Mouse (Mus musculus): ENCODE data around the gene Atp8a2. TPM values are rescaled to one million over a fixed set of nuclear protein-coding genes. Genes with fewer than 3 reads are reported as not detected.

Gene Atp8a2
- polyA plus RNA-seq, 1 experiment, result 15.3 TPM

GRCm38 (mm10) chr14:59799511-59799910 lies 397.5 kb downstream of the Atp8a2 start:
- TF ChIP-seq CTCF (IDR thresholded peaks at IDR 0.05; ENCODE audit: extremely low read depth, insufficient read depth, low read length) (no peak), POLR2A (IDR thresholded peaks at IDR 0.05; ENCODE audit: extremely low read depth, insufficient read depth, low read length) (no peak)
- H3K4me1 ChIP-seq (ENCODE audit: control insufficient read depth, insufficient read depth, low read length), result no peaks in the 10 kb centered on the region
- no peak overlapping the region for H3K27ac ChIP-seq (ENCODE audit: insufficient read depth, low read length)
- no peak overlapping the region for H3K4me3 ChIP-seq (ENCODE audit: insufficient read depth, low read length)

DNA sequence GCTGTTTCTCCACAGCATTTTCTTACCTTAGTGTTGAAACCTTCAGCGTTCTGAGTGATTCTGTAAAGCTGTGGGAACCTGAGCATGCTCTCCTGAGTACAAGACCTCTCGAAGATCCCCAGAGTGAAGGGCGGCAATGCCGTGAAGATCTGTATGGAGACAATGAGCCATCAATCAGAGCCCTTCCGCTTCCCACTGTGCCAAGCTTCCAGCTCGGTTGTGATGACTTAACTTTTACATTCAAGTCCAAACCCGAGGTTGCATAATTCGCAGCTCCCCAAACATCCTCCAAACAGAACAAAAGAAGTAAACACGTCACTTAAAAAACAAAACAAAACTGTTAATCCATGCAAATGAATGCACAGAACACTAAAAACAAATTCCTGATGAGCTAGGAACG lies 403.1 kb downstream of the Atp8a2 start:
- Histone ChIP-seq H3K4me3 (ENCODE audit: insufficient read depth, low read length) (no peak overlapping the region), H3K27ac (ENCODE audit: insufficient read depth, low read length) (no peak overlapping the region), H3K4me1 (ENCODE audit: control insufficient read depth, insufficient read depth, low read length) (no peaks in the 10 kb centered on the region)
- TF ChIP-seq CTCF (IDR thresholded peaks at IDR 0.05; ENCODE audit: extremely low read depth, insufficient read depth, low read length), result no peak
- no peak for TF ChIP-seq POLR2A (IDR thresholded peaks at IDR 0.05; ENCODE audit: extremely low read depth, insufficient read depth, low read length)

GRCm38 (mm10) chr14:59783348-59784341 lies 413.3 kb downstream of the Atp8a2 start:
- Histone ChIP-seq H3K4me3 (ENCODE audit: insufficient read depth, low read length) (no peak overlapping the region), H3K27ac (ENCODE audit: insufficient read depth, low read length) (no peak overlapping the region), H3K4me1 (ENCODE audit: control insufficient read depth, insufficient read depth, low read length) (no peaks in the 10 kb centered on the region)
- TF ChIP-seq POLR2A (IDR thresholded peaks at IDR 0.05; ENCODE audit: extremely low read depth, insufficient read depth, low read length) (no peak), CTCF (IDR thresholded peaks at IDR 0.05; ENCODE audit: extremely low read depth, insufficient read depth, low read length) (no peak)

DNA sequence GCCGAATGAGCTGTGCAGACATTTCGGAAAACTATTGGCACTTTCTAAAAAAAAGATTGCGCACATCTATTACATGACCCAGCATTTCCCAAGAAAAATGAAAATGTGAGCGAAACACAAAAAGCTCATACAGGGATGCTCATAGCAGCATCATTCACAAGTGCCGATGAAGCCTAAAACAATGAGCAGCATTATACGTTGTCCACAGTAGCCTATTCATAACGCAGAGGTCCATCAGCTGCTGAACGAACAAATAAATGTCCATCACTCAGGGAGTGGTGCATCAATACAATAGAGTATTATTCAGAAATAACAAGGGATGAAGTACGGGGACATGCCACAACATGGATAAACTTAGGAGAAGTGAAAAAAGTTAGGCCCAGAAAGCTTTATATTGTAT lies 416.6 kb downstream of the Atp8a2 start:
- no peak for TF ChIP-seq CTCF (IDR thresholded peaks at IDR 0.05; ENCODE audit: extremely low read depth, insufficient read depth, low read length)
- TF ChIP-seq POLR2A (IDR thresholded peaks at IDR 0.05; ENCODE audit: extremely low read depth, insufficient read depth, low read length), result no peak
- Histone ChIP-seq H3K4me3 (ENCODE audit: insufficient read depth, low read length) (no peak overlapping the region), H3K27ac (ENCODE audit: insufficient read depth, low read length) (no peak overlapping the region), H3K4me1 (ENCODE audit: control insufficient read depth, insufficient read depth, low read length) (no peaks in the 10 kb centered on the region)

- TF ChIP-seq POLR2A (IDR thresholded peaks at IDR 0.05; ENCODE audit: extremely low read depth, insufficient read depth, low read length) (no peak), CTCF (IDR thresholded peaks at IDR 0.05; ENCODE audit: extremely low read depth, insufficient read depth, low read length) (no peak)
- Histone ChIP-seq H3K4me1 (ENCODE audit: control insufficient read depth, insufficient read depth, low read length) (no peaks in the 10 kb centered on the region), H3K27ac (ENCODE audit: insufficient read depth, low read length) (no peak overlapping the region), H3K4me3 (ENCODE audit: insufficient read depth, low read length) (no peak overlapping the region)
These were observed 434.8 kb downstream of the Atp8a2 start for GRCm38 (mm10) chr14:59762227-59762626.

DNA sequence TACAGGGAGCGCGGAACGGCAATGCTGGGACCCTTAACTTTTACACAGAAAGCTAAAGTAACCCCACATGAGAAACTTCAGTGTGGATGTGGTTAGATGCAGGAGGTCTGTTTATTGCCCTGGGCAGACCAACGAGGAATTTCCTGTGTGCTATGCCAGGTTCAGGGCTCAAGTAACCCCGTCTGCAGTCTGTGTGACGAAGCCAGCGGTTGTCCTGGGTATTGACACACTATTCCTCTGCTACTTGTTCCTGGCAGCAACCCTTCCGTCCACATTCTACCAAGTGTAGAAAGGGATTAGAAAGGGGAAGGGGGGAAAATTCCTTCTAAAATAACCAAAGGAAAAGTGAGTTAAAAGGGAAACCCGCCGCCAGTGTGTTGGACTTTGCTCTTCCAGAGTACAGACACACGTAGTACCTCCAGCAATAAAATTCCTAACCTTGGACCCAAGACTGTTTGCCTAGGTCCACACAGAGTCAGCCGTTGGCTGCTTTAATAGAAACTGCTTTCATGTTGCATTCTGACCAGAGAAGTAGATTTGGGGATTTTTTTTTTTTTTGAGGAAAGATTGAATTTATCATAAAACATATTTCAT lies 437.0 kb downstream of the Atp8a2 start:
- Histone ChIP-seq H3K4me1 (ENCODE audit: control insufficient read depth, insufficient read depth, low read length) (no peaks in the 10 kb centered on the region), H3K4me3 (ENCODE audit: insufficient read depth, low read length) (no peak overlapping the region), H3K27ac (ENCODE audit: insufficient read depth, low read length) (no peak overlapping the region)
- TF ChIP-seq POLR2A (IDR thresholded peaks at IDR 0.05; ENCODE audit: extremely low read depth, insufficient read depth, low read length) (no peak), CTCF (IDR thresholded peaks at IDR 0.05; ENCODE audit: extremely low read depth, insufficient read depth, low read length) (no peak)

- Histone ChIP-seq H3K4me3 (ENCODE audit: insufficient read depth, low read length) (no peak overlapping the region), H3K4me1 (ENCODE audit: control insufficient read depth, insufficient read depth, low read length) (no peaks in the 10 kb centered on the region), H3K27ac (ENCODE audit: insufficient read depth, low read length) (no peak overlapping the region)
- TF ChIP-seq CTCF (IDR thresholded peaks at IDR 0.05; ENCODE audit: extremely low read depth, insufficient read depth, low read length) (no peak), POLR2A (IDR thresholded peaks at IDR 0.05; ENCODE audit: extremely low read depth, insufficient read depth, low read length) (no peak)
These were observed 437.7 kb downstream of the Atp8a2 start for GRCm38 (mm10) chr14:59759196-59759839.

- TF ChIP-seq CTCF (IDR thresholded peaks at IDR 0.05; ENCODE audit: extremely low read depth, insufficient read depth, low read length), result no peak
- TF ChIP-seq POLR2A (IDR thresholded peaks at IDR 0.05; ENCODE audit: extremely low read depth, insufficient read depth, low read length), result no peak
- Histone ChIP-seq H3K27ac (ENCODE audit: insufficient read depth, low read length) (no peak overlapping the region), H3K4me1 (ENCODE audit: control insufficient read depth, insufficient read depth, low read length) (no peaks in the 10 kb centered on the region), H3K4me3 (ENCODE audit: insufficient read depth, low read length) (no peak overlapping the region)
These were observed 444.6 kb downstream of the Atp8a2 start for GRCm38 (mm10) chr14:59752401-59752800.

DNA sequence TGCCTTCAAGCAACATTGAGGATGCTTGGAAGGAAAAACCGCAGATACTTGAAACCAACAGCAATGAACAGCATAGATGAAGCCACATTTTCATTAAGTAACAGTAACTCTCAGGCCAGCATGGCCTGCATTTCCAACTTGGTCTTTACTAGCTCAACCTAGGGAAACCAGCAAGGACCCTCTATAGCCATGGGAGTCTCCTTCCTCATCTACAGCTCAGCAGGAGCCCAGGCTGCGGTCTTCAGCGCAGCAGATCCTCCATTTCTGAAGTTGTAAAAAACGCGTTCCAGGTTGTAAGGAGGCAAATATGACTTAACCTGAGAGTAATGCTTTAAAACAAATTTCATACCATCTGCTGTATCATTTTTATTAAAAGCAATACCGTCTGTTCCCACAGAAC lies 447.0 kb downstream of the Atp8a2 start:
- Histone ChIP-seq H3K4me3 (ENCODE audit: insufficient read depth, low read length) (no peak overlapping the region), H3K4me1 (ENCODE audit: control insufficient read depth, insufficient read depth, low read length) (no peaks in the 10 kb centered on the region), H3K27ac (ENCODE audit: insufficient read depth, low read length) (no peak overlapping the region)
- TF ChIP-seq CTCF (IDR thresholded peaks at IDR 0.05; ENCODE audit: extremely low read depth, insufficient read depth, low read length) (no peak), POLR2A (IDR thresholded peaks at IDR 0.05; ENCODE audit: extremely low read depth, insufficient read depth, low read length) (no peak)
